Mouse (Mus musculus): ENCODE measurements around the gene Maml3. TPM values are rescaled to one million over a fixed set of nuclear protein-coding genes. Genes with fewer than 3 reads are reported as not detected.

Gene Maml3
- polyA plus RNA-seq, 1 experiment from 2014 or later = 6.5 TPM

GRCm38 (mm10) chr3:51841598-51841997 is 263.3 kb downstream of the Maml3 start:
- Histone ChIP-seq H3K36me3 (ENCODE audit: control insufficient read depth, insufficient read depth, low read length) (no peaks in the 10 kb centered on the region), H3K9ac (ENCODE audit: low read length) (no peak overlapping the region), H3K27ac (ENCODE audit: low read depth) (no peak overlapping the region), H3K4me3 (ENCODE audit: low read depth, low read length) (no peak overlapping the region), H3K27me3 (replicated peaks; ENCODE audit: control insufficient read depth, insufficient read depth, low read length) (no peaks in the 10 kb centered on the region), H3K9me3 (ENCODE audit: control insufficient read depth, low read length) (no peaks in the 10 kb centered on the region), H3K4me2 (ENCODE audit: low read length) (no peak overlapping the region), H3K4me1 (replicated peaks; ENCODE audit: control insufficient read depth, insufficient read depth, low read length) (no peaks in the 10 kb centered on the region)
- ATAC-seq (replicated peaks; ENCODE audit: low FRiP score, low TSS enrichment, low read depth) (no peak), DNase-seq (ENCODE audit: low spot score) (no peak)
- 63% methylated on average over 12 of the region's 12 CpGs for WGBS

DNA sequence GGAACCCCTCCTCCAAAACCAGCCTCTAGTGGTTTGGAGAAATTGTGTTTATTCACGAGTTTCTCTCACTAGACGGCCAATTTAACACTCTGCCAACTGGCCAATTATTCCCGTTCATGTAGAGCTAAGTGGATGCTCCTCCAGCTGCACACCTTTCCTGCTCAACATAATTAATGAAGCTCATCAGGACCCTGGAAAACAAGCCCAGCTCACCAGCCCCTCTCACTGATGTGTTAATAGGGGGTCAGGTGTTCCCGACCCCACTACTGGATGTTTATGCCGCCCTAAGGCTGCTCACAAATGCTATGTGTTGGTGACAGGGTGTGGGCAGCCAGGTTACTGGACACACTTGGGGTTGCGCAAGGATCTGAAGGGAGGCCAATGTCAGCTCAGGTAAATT is 263.7 kb downstream of the Maml3 start:
- H3K27ac ChIP-seq (ENCODE audit: low read depth) = no peak overlapping the region
- no peaks in the 10 kb centered on the region for H3K36me3 ChIP-seq (ENCODE audit: control insufficient read depth, insufficient read depth, low read length)
- DNase-seq (ENCODE audit: low spot score) (no peak), ATAC-seq (replicated peaks; ENCODE audit: low FRiP score, low TSS enrichment, low read depth) (no peak)
- no peaks in the 10 kb centered on the region for H3K4me1 ChIP-seq (replicated peaks; ENCODE audit: control insufficient read depth, insufficient read depth, low read length)
- H3K9ac ChIP-seq (ENCODE audit: low read length) = no peak overlapping the region
- H3K9me3 ChIP-seq (ENCODE audit: control insufficient read depth, low read length) = no peaks in the 10 kb centered on the region
- 81% methylated on average over 6 of the region's 6 CpGs for WGBS
- no peaks in the 10 kb centered on the region for H3K27me3 ChIP-seq (replicated peaks; ENCODE audit: control insufficient read depth, insufficient read depth, low read length)
- no peak overlapping the region for H3K4me2 ChIP-seq (ENCODE audit: low read length)
- H3K4me3 ChIP-seq (ENCODE audit: low read depth, low read length) = no peak overlapping the region

DNA sequence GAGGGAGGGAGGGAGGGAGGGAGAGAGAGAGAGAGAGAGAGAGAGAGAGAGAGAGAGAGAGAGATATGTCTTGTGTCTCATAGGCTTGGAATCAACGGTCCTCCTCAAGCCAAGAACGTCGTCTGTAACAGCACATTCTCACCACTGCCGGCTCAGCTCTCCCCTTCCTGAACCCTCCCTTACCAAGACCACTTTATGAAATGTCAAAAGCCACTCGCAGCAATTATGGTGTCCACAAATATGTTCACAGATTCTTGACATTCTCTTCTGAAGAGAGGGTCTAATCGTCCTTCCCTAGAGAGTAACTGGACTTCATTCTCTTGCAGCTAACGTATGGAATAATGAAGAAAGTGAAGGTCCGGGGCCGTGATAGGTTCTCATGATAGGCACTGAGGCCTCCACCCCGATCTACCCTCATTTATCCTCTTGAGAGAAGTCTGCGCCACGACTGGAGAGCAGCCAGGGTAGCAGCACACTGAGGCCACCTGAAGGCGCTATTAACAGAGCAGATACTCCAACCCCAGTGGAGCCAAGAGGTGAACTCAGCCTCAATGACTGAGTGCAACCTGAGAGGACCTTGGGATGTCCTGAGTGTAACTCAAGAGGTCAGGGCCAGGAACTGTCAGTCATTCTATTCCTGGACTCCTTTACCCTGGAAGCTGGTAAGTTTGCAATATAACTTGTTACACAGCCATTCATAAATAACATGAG is 264.6 kb downstream of the Maml3 start:
- Histone ChIP-seq H3K9me3 (ENCODE audit: control insufficient read depth, low read length) (no peaks in the 10 kb centered on the region), H3K4me1 (replicated peaks; ENCODE audit: control insufficient read depth, insufficient read depth, low read length) (no peaks in the 10 kb centered on the region), H3K4me2 (ENCODE audit: low read length) (no peak overlapping the region), H3K36me3 (ENCODE audit: control insufficient read depth, insufficient read depth, low read length) (no peaks in the 10 kb centered on the region), H3K27ac (ENCODE audit: low read depth) (no peak overlapping the region), H3K27me3 (replicated peaks; ENCODE audit: control insufficient read depth, insufficient read depth, low read length) (no peaks in the 10 kb centered on the region), H3K9ac (ENCODE audit: low read length) (no peak overlapping the region), H3K4me3 (ENCODE audit: low read depth, low read length) (no peak overlapping the region)
- DNase-seq (ENCODE audit: low spot score) (no peak), ATAC-seq (replicated peaks; ENCODE audit: low FRiP score, low TSS enrichment, low read depth) (no peak)
- 90% methylated on average over 13 of the region's 13 CpGs for WGBS

- WGBS = 63% methylated on average over 5 of the region's 5 CpGs
- H3K36me3 ChIP-seq (ENCODE audit: control insufficient read depth, insufficient read depth, low read length) = no peaks in the 10 kb centered on the region
- no peaks in the 10 kb centered on the region for H3K4me1 ChIP-seq (replicated peaks; ENCODE audit: control insufficient read depth, insufficient read depth, low read length)
- H3K27me3 ChIP-seq (replicated peaks; ENCODE audit: control insufficient read depth, insufficient read depth, low read length) = no peaks in the 10 kb centered on the region
- DNase-seq (ENCODE audit: low spot score) = no peak
- ATAC-seq (replicated peaks; ENCODE audit: low FRiP score, low TSS enrichment, low read depth) = no peak
- no peak overlapping the region for H3K27ac ChIP-seq (ENCODE audit: low read depth)
- H3K9me3 ChIP-seq (ENCODE audit: control insufficient read depth, low read length) = no peaks in the 10 kb centered on the region
- H3K9ac ChIP-seq (ENCODE audit: low read length) = no peak overlapping the region
- H3K4me2 ChIP-seq (ENCODE audit: low read length) = no peak overlapping the region
- no peak overlapping the region for H3K4me3 ChIP-seq (ENCODE audit: low read depth, low read length)
Observed at GRCm38 (mm10) chr3:51839353-51839715, 265.5 kb downstream of the Maml3 start.

- H3K9ac ChIP-seq (ENCODE audit: low read length) = no peak overlapping the region
- H3K27me3 ChIP-seq (replicated peaks; ENCODE audit: control insufficient read depth, insufficient read depth, low read length) = no peaks in the 10 kb centered on the region
- H3K36me3 ChIP-seq (ENCODE audit: control insufficient read depth, insufficient read depth, low read length) = no peaks in the 10 kb centered on the region
- DNase-seq (ENCODE audit: low spot score) (no peak), ATAC-seq (replicated peaks; ENCODE audit: low FRiP score, low TSS enrichment, low read depth) (no peak)
- no peaks in the 10 kb centered on the region for H3K9me3 ChIP-seq (ENCODE audit: control insufficient read depth, low read length)
- H3K4me2 ChIP-seq (ENCODE audit: low read length) = no peak overlapping the region
- H3K4me3 ChIP-seq (ENCODE audit: low read depth, low read length) = no peak overlapping the region
- H3K4me1 ChIP-seq (replicated peaks; ENCODE audit: control insufficient read depth, insufficient read depth, low read length) = no peaks in the 10 kb centered on the region
- no peak overlapping the region for H3K27ac ChIP-seq (ENCODE audit: low read depth)
- WGBS = 75% methylated on average over 5 of the region's 5 CpGs
Observed at GRCm38 (mm10) chr3:51838696-51839352, 266.1 kb downstream of the Maml3 start.

- DNase-seq (ENCODE audit: low spot score) (no peak), ATAC-seq (replicated peaks; ENCODE audit: low FRiP score, low TSS enrichment, low read depth) (no peak)
- Histone ChIP-seq H3K4me1 (replicated peaks; ENCODE audit: control insufficient read depth, insufficient read depth, low read length) (peaks cover 15% of the 10 kb centered on the region), H3K9ac (ENCODE audit: low read length) (no peak overlapping the region), H3K36me3 (ENCODE audit: control insufficient read depth, insufficient read depth, low read length) (no peaks in the 10 kb centered on the region), H3K27me3 (replicated peaks; ENCODE audit: control insufficient read depth, insufficient read depth, low read length) (no peaks in the 10 kb centered on the region), H3K9me3 (ENCODE audit: control insufficient read depth, low read length) (no peaks in the 10 kb centered on the region), H3K4me2 (ENCODE audit: low read length) (0 out of 2 replicates have a peak overlapping the region, but pooled peaks have one; percentile 5), H3K27ac (ENCODE audit: low read depth) (0 out of 2 replicates have a peak overlapping the region, but pooled peaks have one; percentile 5), H3K4me3 (ENCODE audit: low read depth, low read length) (no peak overlapping the region)
- 34% methylated on average over 15 of the region's 15 CpGs for WGBS
Observed at GRCm38 (mm10) chr3:51832985-51833384, 271.9 kb downstream of the Maml3 start.

GRCm38 (mm10) chr3:51830821-51831429 is 274.0 kb downstream of the Maml3 start:
- ATAC-seq (replicated peaks; ENCODE audit: low FRiP score, low TSS enrichment, low read depth) (no peak), DNase-seq (ENCODE audit: low spot score) (no peak)
- no peaks in the 10 kb centered on the region for H3K9me3 ChIP-seq (ENCODE audit: control insufficient read depth, low read length)
- no peak overlapping the region for H3K4me3 ChIP-seq (ENCODE audit: low read depth, low read length)
- 88% methylated on average over 9 of the region's 9 CpGs for WGBS
- H3K4me1 ChIP-seq (replicated peaks; ENCODE audit: control insufficient read depth, insufficient read depth, low read length) = peaks cover 15% of the 10 kb centered on the region
- H3K4me2 ChIP-seq (ENCODE audit: low read length) = no peak overlapping the region
- H3K27me3 ChIP-seq (replicated peaks; ENCODE audit: control insufficient read depth, insufficient read depth, low read length) = no peaks in the 10 kb centered on the region
- H3K27ac ChIP-seq (ENCODE audit: low read depth) = no peak overlapping the region
- no peak overlapping the region for H3K9ac ChIP-seq (ENCODE audit: low read length)
- H3K36me3 ChIP-seq (ENCODE audit: control insufficient read depth, insufficient read depth, low read length) = no peaks in the 10 kb centered on the region

GRCm38 (mm10) chr3:51825530-51825929 is 279.3 kb downstream of the Maml3 start:
- H3K36me3 ChIP-seq (ENCODE audit: control insufficient read depth, insufficient read depth, low read length) = no peaks in the 10 kb centered on the region
- no peaks in the 10 kb centered on the region for H3K9me3 ChIP-seq (ENCODE audit: control insufficient read depth, low read length)
- H3K27ac ChIP-seq (ENCODE audit: low read depth) = no peak overlapping the region
- H3K4me2 ChIP-seq (ENCODE audit: low read length) = no peak overlapping the region
- H3K27me3 ChIP-seq (replicated peaks; ENCODE audit: control insufficient read depth, insufficient read depth, low read length) = no peaks in the 10 kb centered on the region
- H3K9ac ChIP-seq (ENCODE audit: low read length) = no peak overlapping the region
- H3K4me1 ChIP-seq (replicated peaks; ENCODE audit: control insufficient read depth, insufficient read depth, low read length) = 0 out of 2 replicates have a peak, but pooled peaks cover 4% of the 10 kb centered on the region
- WGBS = 44% methylated on average over 10 of the region's 10 CpGs
- no peak for ATAC-seq (replicated peaks; ENCODE audit: low FRiP score, low TSS enrichment, low read depth)
- DNase-seq (ENCODE audit: low spot score) = no peak
- H3K4me3 ChIP-seq (ENCODE audit: low read depth, low read length) = no peak overlapping the region

Measured in intestine, embryonic 14.5 days (tissue).